Comparison of ENCODE assay signal across 9 mouse cellular contexts in genomic region chr11:120697741-120698140, GRCm38 (mm10). TPM values are rescaled to one million over a fixed set of nuclear protein-coding genes. Genes with fewer than 3 reads are reported as not detected.
A peak's percentile ranks its signal among the peaks of the same experiment; 100 is the strongest.
DNase-seq lines count a peak whose midpoint lies in the region; ATAC-seq lines count a peak whose summit lies in the region.
"Had no signal": no experiment of that assay in that cellular context is flagged by ENCODE, and none has a peak within 500 bp of the region (broad histone marks: within the 10 kb centered on the region; RNA-seq: fewer than 3 reads in every experiment).

No protein-coding gene starts in this region.

- peak; percentile 23; the same call in 1 of the 2 replicates for ATAC-seq in frontal cortex, adult (ENCODE audit: low TSS enrichment)

- no peak for DNase-seq in frontal cortex, postnatal 25 days (ENCODE audit: low spot score in 2 of 2)
- peak; percentile 99 for DNase-seq in Muller cell, postnatal 12 days (ENCODE audit: inconsistent ontology term)
- peak; percentile 79 for DNase-seq in gastrocnemius, postnatal 25 days
- peak; percentile 55 to 69 for DNase-seq in kidney, postnatal 4 days
- no peak for DNase-seq in thymus, postnatal 4 days
- DNase-seq in layer of hippocampus, adult 9-11 months: no peak
- DNase-seq in yolk sac, embryonic 10.5 days (ENCODE audit: low spot score): no peak
- DNase-seq: midbrain, embryonic 14.5 days had no signal

RNA-seq across cellular contexts. Expression of gene Cenpx, which starts 15.8 kb away (rescaled TPM):
- total RNA-seq in gastrocnemius, postnatal 25 days (2021): 10 to 100 TPM; 25.4 to 32.7 TPM

RNA-seq across cellular contexts. Expression of gene Lrrc45, which starts 16.0 kb away (rescaled TPM):
- 1 to 10 TPM; 4.0 to 4.3 TPM for total RNA-seq in gastrocnemius, postnatal 25 days (2021)

RNA-seq across cellular contexts. Expression of gene Rac3, which starts 23.5 kb away (rescaled TPM):
- 1 to 10 TPM; 1.2 TPM for total RNA-seq in gastrocnemius, postnatal 25 days (2021)

RNA-seq across cellular contexts. Expression of gene Aspscr1, which starts 25.0 kb away (rescaled TPM):
- 10 to 100 TPM; 25.8 to 28.8 TPM for total RNA-seq in gastrocnemius, postnatal 25 days (2021)

RNA-seq across cellular contexts. Expression of gene Dcxr, which starts 29.3 kb away (rescaled TPM):
- 1 to 10 TPM; 5.8 to 6.0 TPM for total RNA-seq in gastrocnemius, postnatal 25 days (2021)

Comparison
In these comparisons a context has a peak if more than half of its experiments do, and no peak if none do; other contexts are left out.
1. DNase-seq: peak in Muller cell, postnatal 12 days (single experiment), gastrocnemius, postnatal 25 days (single experiment) and kidney, postnatal 4 days (2 of 2); none in frontal cortex, postnatal 25 days (0 of 2), thymus, postnatal 4 days (single experiment), layer of hippocampus, adult 9-11 months (single experiment) and yolk sac, embryonic 10.5 days (single experiment).